Mouse (Mus musculus) limb, embryonic 10.5 days (tissue): ENCODE results near the gene Ccdc70. TPM values are rescaled to one million over a fixed set of nuclear protein-coding genes. Genes with fewer than 3 reads are reported as not detected.

Experiments used
- DNase-seq: peaks from one replicate; pipeline ENCODE4 v3.0.0-alpha.2; 2017; ENCODE audit warnings: low spot score
- H3K27ac ChIP-seq: fragments of 300-500 bp; sonication (generic); 2 replicates; pipeline ENCODE4 v1.5.1; 2016; ENCODE audit warnings: mild to moderate bottlenecking
- H3K27me3 ChIP-seq: fragments of 300-500 bp; sonication (generic); 2 replicates; pipeline ENCODE4 v1.6.1; 2016; ENCODE audit warnings: low read depth, mild to moderate bottlenecking; ENCODE audit not compliant: poor library complexity, severe bottlenecking
- H3K36me3 ChIP-seq: fragments of 300-500 bp; sonication (generic); 2 replicates; pipeline ENCODE4 v1.6.1; 2016; ENCODE audit warnings: mild to moderate bottlenecking, moderate library complexity
- H3K4me1 ChIP-seq: fragments of 300-500 bp; sonication (generic); 2 replicates; pipeline ENCODE4 v1.6.1; 2016
- H3K4me3 ChIP-seq: fragments of 300-500 bp; sonication (generic); 2 replicates; pipeline ENCODE4 v1.5.1; 2016; ENCODE audit warnings: mild to moderate bottlenecking, moderate library complexity
- H3K9me3 ChIP-seq: fragments of 300-500 bp; sonication (generic); replicated peaks from 2 replicates; pipeline ENCODE4 v1.6.1; 2016; ENCODE audit warnings: mild to moderate bottlenecking
- WGBS: fragments of 180-500 bp; shearing (Covaris S2); methylation state at CpG from one replicate; pipeline ENCODE4 v1.1.7; 2016; 5-methylcytosine and 5-hydroxymethylcytosine counted together
- polyA plus RNA-seq: library from polyadenylated mRNA; unstranded; fragments of >200 nt; fragmentation: Nextera tagmentation; extraction: Ambion mirVana; gene quantifications from 2 replicates; pipeline ENCODE4 v1.2.1, GENCODE M21; 2016

Gene Ccdc70
- polyA plus RNA-seq, 1 experiment from 2014 or later, result not detected

- Histone ChIP-seq H3K4me1 (no peaks in the 10 kb centered on the region), H3K4me3 (no peak overlapping the region), H3K9me3 (no peaks in the 10 kb centered on the region), H3K27me3 (no peaks in the 10 kb centered on the region), H3K27ac (no peak overlapping the region), H3K36me3 (no peaks in the 10 kb centered on the region)
- DNase-seq, result no peak
- 69% methylated on average over 3 of the region's 3 CpGs for WGBS
Observed at GRCm38 (mm10) chr8:21995181-21995580, 25.6 kb downstream of the Ccdc70 start.

- Histone ChIP-seq H3K36me3 (no peaks in the 10 kb centered on the region), H3K27ac (no peak overlapping the region), H3K9me3 (no peaks in the 10 kb centered on the region), H3K4me1 (no peaks in the 10 kb centered on the region), H3K4me3 (no peak overlapping the region), H3K27me3 (no peaks in the 10 kb centered on the region)
- WGBS, result 88% methylated on average over 14 of the region's 14 CpGs
- no peak for DNase-seq
Observed at GRCm38 (mm10) chr8:22004750-22005522, 35.4 kb downstream of the Ccdc70 start.

- WGBS, result 88% methylated on average over 6 of the region's 6 CpGs
- H3K27me3 ChIP-seq, result no peaks in the 10 kb centered on the region
Observed at GRCm38 (mm10) chr8:22006423-22006822, 36.8 kb downstream of the Ccdc70 start.

GRCm38 (mm10) chr8:22009403-22009802 lies 39.8 kb downstream of the Ccdc70 start:
- DNase-seq, result no peak
- WGBS, result 71% methylated on average over 3 of the region's 3 CpGs
- Histone ChIP-seq H3K27me3 (no peaks in the 10 kb centered on the region), H3K4me1 (no peaks in the 10 kb centered on the region), H3K36me3 (no peaks in the 10 kb centered on the region), H3K9me3 (no peaks in the 10 kb centered on the region), H3K27ac (no peak overlapping the region), H3K4me3 (no peak overlapping the region)

More at GRCm38 (mm10) chr8:22006423-22006822, 36.8 kb downstream of the Ccdc70 start:
- H3K4me1 ChIP-seq, result no peaks in the 10 kb centered on the region
- no peaks in the 10 kb centered on the region for H3K9me3 ChIP-seq
- H3K4me3 ChIP-seq, result no peak overlapping the region
- no peak for DNase-seq
- no peaks in the 10 kb centered on the region for H3K36me3 ChIP-seq
- no peak overlapping the region for H3K27ac ChIP-seq

GRCm38 (mm10) chr8:22013034-22013707 lies 43.6 kb downstream of the Ccdc70 start:
- 0 out of 2 replicates have a peak overlapping the region, but pooled peaks have one; percentile 15 for H3K4me3 ChIP-seq
- no peak for DNase-seq

GRCm38 (mm10) chr8:22017731-22018130 lies 48.2 kb downstream of the Ccdc70 start:
- Histone ChIP-seq H3K9me3 (no peaks in the 10 kb centered on the region), H3K4me1 (peaks cover 9% of the 10 kb centered on the region), H3K27me3 (no peaks in the 10 kb centered on the region), H3K4me3 (no peak overlapping the region), H3K27ac (no peak overlapping the region), H3K36me3 (no peaks in the 10 kb centered on the region)
- 48% methylated on average over 7 of the region's 7 CpGs for WGBS
- DNase-seq, result no peak

More at GRCm38 (mm10) chr8:22013034-22013707, 43.6 kb downstream of the Ccdc70 start:
- Histone ChIP-seq H3K36me3 (no peaks in the 10 kb centered on the region), H3K9me3 (no peaks in the 10 kb centered on the region), H3K27ac (no peak overlapping the region), H3K27me3 (no peaks in the 10 kb centered on the region), H3K4me1 (peaks cover 5% of the 10 kb centered on the region)
- WGBS, result 74% methylated on average over 24 of the region's 24 CpGs

GRCm38 (mm10) chr8:22019498-22019897 lies 49.9 kb downstream of the Ccdc70 start:
- Histone ChIP-seq H3K4me3 (no peak overlapping the region), H3K4me1 (peaks cover 9% of the 10 kb centered on the region), H3K36me3 (no peaks in the 10 kb centered on the region), H3K27me3 (no peaks in the 10 kb centered on the region), H3K9me3 (no peaks in the 10 kb centered on the region), H3K27ac (no peak overlapping the region)
- DNase-seq, result no peak
- WGBS, result 95% methylated on average over 5 of the region's 5 CpGs

GRCm38 (mm10) chr8:22022244-22022643 lies 52.7 kb downstream of the Ccdc70 start:
- Histone ChIP-seq H3K4me3 (no peak overlapping the region), H3K4me1 (peaks cover 9% of the 10 kb centered on the region), H3K9me3 (no peaks in the 10 kb centered on the region), H3K36me3 (no peaks in the 10 kb centered on the region), H3K27me3 (no peaks in the 10 kb centered on the region), H3K27ac (no peak overlapping the region)
- DNase-seq, result no peak
- 57% methylated on average over 7 of the region's 7 CpGs for WGBS

Other genes with a start within 250 kb of the Ccdc70 start
- not detected in 2 replicates for gene Defa24, start 235.3 kb upstream of the Ccdc70 start, polyA plus RNA-seq
- not detected in 2 replicates for gene Defb50, start 146.2 kb upstream of the Ccdc70 start, polyA plus RNA-seq
- not detected in 2 replicates for gene Defb2, start 129.8 kb upstream of the Ccdc70 start, polyA plus RNA-seq
- gene Defb10, start 110.9 kb upstream of the Ccdc70 start, polyA plus RNA-seq, result not detected in 2 replicates
- gene Defb9, start 84.4 kb upstream of the Ccdc70 start, polyA plus RNA-seq, result not detected in 2 replicates
- gene Defb11, start 63.4 kb upstream of the Ccdc70 start, polyA plus RNA-seq, result not detected in 2 replicates
- not detected in 2 replicates for gene Defb15, start 37.1 kb upstream of the Ccdc70 start, polyA plus RNA-seq
- gene Defb35, start 31.4 kb upstream of the Ccdc70 start, polyA plus RNA-seq, result not detected in 2 replicates
- gene Defb13, start 23.0 kb upstream of the Ccdc70 start, polyA plus RNA-seq, result not detected in 2 replicates
- not detected in 2 replicates for gene Fam90a1a, start 11.1 kb upstream of the Ccdc70 start, polyA plus RNA-seq
- 0.89 and 1.1 TPM in 2 replicates for gene Atp7b, start 90.5 kb downstream of the Ccdc70 start, polyA plus RNA-seq
- 33.4 and 45.6 TPM in 2 replicates for gene Alg11, start 90.9 kb downstream of the Ccdc70 start, polyA plus RNA-seq
- not detected in 2 replicates for gene Nek5, start 155.3 kb downstream of the Ccdc70 start, polyA plus RNA-seq
- 7.1 TPM in 2 replicates for gene Nek3, start 196.7 kb downstream of the Ccdc70 start, polyA plus RNA-seq
- gene Ckap2, start 216.0 kb downstream of the Ccdc70 start, polyA plus RNA-seq, result 41.1 and 43.9 TPM in 2 replicates
- gene Vps36, start 223.0 kb downstream of the Ccdc70 start, polyA plus RNA-seq, result 37.5 and 38.6 TPM in 2 replicates